Mouse (Mus musculus) kidney, embryonic 16.5 days (tissue): Measurements from ENCODE around the gene Slc35b2. TPM values are rescaled to one million over a fixed set of nuclear protein-coding genes. Genes with fewer than 3 reads are reported as not detected.
A peak's percentile ranks its signal among the peaks of the same experiment; 100 is the strongest.

ENCODE experiments used
- ATAC-seq: fragments of 200-750 bp; cut with Nextera tagmentation; 2 replicates; pipeline ENCODE4 v1.8.0; 2017; ENCODE audit warnings: moderate TSS enrichment; ENCODE audit not compliant: low FRiP score, low TSS enrichment
- H3K27ac ChIP-seq: fragments of 300-500 bp; sonication (generic); 2 replicates; pipeline ENCODE4 v1.5.1; 2014; ENCODE audit warnings: low read length
- H3K27me3 ChIP-seq: fragments of 300-500 bp; sonication (generic); 2 replicates; pipeline ENCODE4 v1.6.1; 2014; ENCODE audit warnings: low read length, control low read depth, mixed read lengths; ENCODE audit not compliant: insufficient read depth
- H3K36me3 ChIP-seq: fragments of 300-500 bp; sonication (generic); 2 replicates; pipeline ENCODE4 v1.6.1; 2014; ENCODE audit warnings: low read length, control low read depth, mixed read lengths; ENCODE audit not compliant: insufficient read depth
- H3K4me1 ChIP-seq: fragments of 300-500 bp; sonication (generic); 2 replicates; pipeline ENCODE4 v1.6.1; 2014; ENCODE audit warnings: low read length, control low read depth, mixed read lengths; ENCODE audit not compliant: insufficient read depth
- H3K4me2 ChIP-seq: fragments of 300-500 bp; sonication (generic); replicated peaks from 2 replicates; pipeline ENCODE4 v1.6.1; 2014; ENCODE audit warnings: low read depth, low read length
- H3K4me3 ChIP-seq: fragments of 300-500 bp; sonication (generic); 2 replicates; pipeline ENCODE4 v1.5.1; 2014; ENCODE audit warnings: mild to moderate bottlenecking, low read length
- H3K9ac ChIP-seq: fragments of 300-500 bp; sonication (generic); replicated peaks from 2 replicates; pipeline ENCODE4 v1.6.1; 2014; ENCODE audit warnings: low read length
- H3K9me3 ChIP-seq: fragments of 300-500 bp; sonication (generic); 2 replicates; pipeline ENCODE4 v1.6.1; 2016; ENCODE audit warnings: low read length, control low read depth
- WGBS: fragments of 180-500 bp; shearing (Covaris S2); extraction: QIAGEN DNeasy Blood & Tissue Kit; methylation state at CpG from one replicate; pipeline ENCODE4 v1.1.7; 2014; 5-methylcytosine and 5-hydroxymethylcytosine counted together
- polyA plus RNA-seq: library from polyadenylated mRNA; unstranded; fragments of >200 nt; fragmentation: Nextera tagmentation; extraction: Ambion mirVana; gene quantifications from 2 replicates; pipeline ENCODE4 v1.2.1, GENCODE M21; 2015

Gene Slc35b2
- polyA plus RNA-seq, 1 experiment from 2014 or later: 170 TPM

DNA sequence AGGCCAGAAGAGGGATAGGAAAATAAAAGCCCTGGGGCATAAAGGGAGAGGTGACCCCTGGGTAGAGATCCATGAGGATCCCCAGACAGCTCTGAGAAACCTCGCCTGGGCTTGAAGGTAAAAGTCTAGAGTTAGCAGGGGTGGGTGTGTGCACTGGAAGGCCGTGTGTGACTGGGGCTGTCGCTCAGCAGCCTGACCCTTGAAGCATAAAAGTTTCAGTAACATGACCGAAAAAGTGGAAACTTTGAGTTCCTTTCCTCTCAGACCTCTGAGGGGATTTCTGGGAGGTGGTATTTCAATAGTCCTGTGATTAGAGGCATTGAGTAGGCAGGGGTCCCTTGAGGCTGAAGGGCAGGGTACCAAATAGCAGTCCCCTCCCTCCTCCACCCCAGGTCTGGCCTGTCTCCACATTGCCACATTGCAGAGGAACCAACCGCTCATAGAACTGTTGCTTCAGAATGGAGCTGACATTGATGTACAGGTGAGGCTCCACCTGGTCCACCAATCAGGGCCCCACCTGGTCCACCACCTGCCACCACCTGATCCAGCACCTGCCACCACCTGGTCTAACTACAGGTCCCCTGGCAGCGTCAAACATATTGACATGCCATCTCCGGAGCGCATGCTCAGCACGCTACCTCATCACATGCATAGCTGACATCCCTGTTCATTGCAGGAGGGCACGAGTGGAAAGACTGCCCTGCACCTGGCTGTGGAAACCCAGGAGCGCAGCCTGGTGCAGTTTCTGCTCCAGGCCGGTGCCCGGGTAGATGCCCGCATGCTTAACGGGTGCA, 3.7 kb upstream of the Slc35b2 start:
- Histone ChIP-seq H3K27me3 (peaks cover 11% of the 10 kb centered on the region), H3K4me1 (peaks cover 24% of the 10 kb centered on the region), H3K36me3 (no peaks in the 10 kb centered on the region), H3K27ac (no peak overlapping the region), H3K9me3 (no peaks in the 10 kb centered on the region), H3K4me3 (no peak overlapping the region), H3K9ac (no peak overlapping the region), H3K4me2 (no peak overlapping the region)
- WGBS: 85% methylated on average over 15 of the region's 15 CpGs
- ATAC-seq: no peak

DNA sequence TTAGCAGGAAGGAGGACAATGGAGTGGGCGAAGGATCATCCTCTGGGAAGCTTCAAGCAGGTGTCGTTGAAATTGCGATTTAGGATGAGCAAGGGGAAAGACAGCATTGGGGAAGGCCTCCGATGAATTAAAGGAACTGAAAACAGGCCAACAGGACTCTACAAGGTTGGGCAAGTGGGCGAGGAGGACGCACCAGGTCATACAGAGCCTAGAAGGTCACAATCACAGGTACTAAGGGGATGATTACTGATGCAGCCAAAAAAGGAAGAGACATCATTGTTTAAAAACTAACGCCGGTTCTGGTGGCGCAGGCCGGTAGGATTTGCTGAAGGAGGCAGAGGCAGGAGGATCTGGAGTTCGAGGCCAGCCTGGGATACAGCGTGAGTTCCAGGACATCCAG, 458 bp upstream of the Slc35b2 start:
- Histone ChIP-seq H3K36me3 (peaks cover 18% of the 10 kb centered on the region), H3K9me3 (no peaks in the 10 kb centered on the region), H3K27ac (no peak overlapping the region), H3K4me3 (peak overlapping the region; percentile 80; the same call in 1 of the 2 replicates), H3K4me2 (no peak overlapping the region), H3K4me1 (peaks cover 20% of the 10 kb centered on the region), H3K27me3 (no peaks in the 10 kb centered on the region), H3K9ac (no peak overlapping the region)
- no peak for ATAC-seq
- 74% methylated on average over 12 of the region's 12 CpGs for WGBS

DNA sequence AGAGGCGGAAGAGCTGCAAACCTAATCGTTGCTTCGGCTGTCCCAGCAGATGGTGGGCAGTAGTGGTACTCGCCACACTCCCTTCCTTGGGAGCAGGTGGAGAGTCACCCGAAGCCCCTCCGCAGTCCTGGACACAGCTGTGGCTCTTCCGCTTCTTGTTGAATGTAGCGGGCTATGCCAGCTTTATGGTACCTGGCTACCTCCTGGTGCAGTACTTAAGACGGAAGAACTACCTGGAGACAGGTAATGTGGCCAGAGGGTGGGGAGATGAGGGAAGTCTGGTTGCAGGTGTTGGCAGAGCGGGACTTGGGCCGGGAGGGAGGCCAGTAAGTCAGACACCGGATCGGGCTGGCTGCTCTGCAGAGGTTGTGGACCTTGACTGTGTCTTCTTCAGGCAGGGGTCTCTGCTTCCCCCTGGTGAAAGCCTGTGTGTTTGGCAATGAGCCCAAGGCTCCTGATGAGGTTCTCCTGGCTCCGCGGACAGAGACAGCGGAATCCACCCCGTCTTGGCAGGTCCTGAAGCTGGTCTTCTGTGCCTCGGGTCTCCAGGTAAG, 934 bp downstream of the Slc35b2 start:
- peak overlapping the region; percentile 88 for H3K9ac ChIP-seq
- H3K4me2 ChIP-seq: peak overlapping the region; percentile 94
- peak overlapping the region; percentile 80 for H3K4me3 ChIP-seq
- no peaks in the 10 kb centered on the region for H3K27me3 ChIP-seq
- 8% methylated on average over 18 of the region's 18 CpGs for WGBS
- peak overlapping the region; percentile 87 for H3K27ac ChIP-seq
- H3K4me1 ChIP-seq: peaks cover 27% of the 10 kb centered on the region
- H3K9me3 ChIP-seq: no peaks in the 10 kb centered on the region
- H3K36me3 ChIP-seq: peaks cover 32% of the 10 kb centered on the region
- no peak for ATAC-seq

DNA sequence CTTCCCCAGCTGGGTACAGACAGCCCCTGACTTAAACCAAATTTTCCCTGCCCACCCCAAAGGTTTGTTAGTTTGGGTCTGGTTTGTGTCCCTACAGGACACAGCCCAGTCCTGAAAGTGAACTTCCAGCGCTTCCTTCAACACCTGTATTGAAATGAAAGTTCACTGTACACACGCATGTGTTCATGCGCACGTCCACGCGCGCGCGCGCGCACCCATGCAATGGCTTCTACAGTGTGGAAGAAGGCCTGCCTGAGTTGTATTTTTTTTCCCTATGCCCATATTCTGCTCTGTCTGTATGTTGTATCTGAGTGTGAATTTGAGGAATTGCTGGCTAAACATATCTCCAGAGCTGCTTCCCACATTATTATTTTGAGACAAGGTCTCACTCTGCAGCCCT, 1.4 kb downstream of the Slc35b2 start:
- no peak for ATAC-seq
- peak overlapping the region; percentile 88 for H3K9ac ChIP-seq
- peaks cover 37% of the 10 kb centered on the region for H3K36me3 ChIP-seq
- peak overlapping the region; percentile 80 for H3K4me3 ChIP-seq
- no peaks in the 10 kb centered on the region for H3K27me3 ChIP-seq
- H3K4me1 ChIP-seq: peaks cover 32% of the 10 kb centered on the region
- WGBS: 94% methylated on average over 11 of the region's 11 CpGs
- H3K27ac ChIP-seq: 0 out of 2 replicates have a peak overlapping the region, but pooled peaks have one; percentile 6
- peak overlapping the region; percentile 94 for H3K4me2 ChIP-seq
- H3K9me3 ChIP-seq: no peaks in the 10 kb centered on the region

DNA sequence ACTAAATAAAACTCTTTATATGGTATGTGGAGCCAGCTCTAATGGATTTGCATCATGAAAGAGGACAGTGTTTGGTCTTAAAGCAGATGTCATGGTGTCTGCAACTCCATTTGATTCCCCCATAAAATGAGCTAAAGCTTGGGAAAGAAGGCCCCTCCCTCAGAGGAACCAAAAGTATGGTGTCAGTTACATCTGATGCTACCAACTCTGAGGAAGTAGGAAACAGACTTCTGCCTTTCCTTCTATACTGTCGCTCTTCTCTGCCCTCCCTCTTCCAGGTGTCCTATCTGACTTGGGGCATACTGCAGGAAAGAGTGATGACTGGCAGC, 2.3 kb downstream of the Slc35b2 start:
- H3K4me1 ChIP-seq: peaks cover 40% of the 10 kb centered on the region
- WGBS: 72% methylated on average over 1 of the region's 1 CpGs
- H3K9ac ChIP-seq: no peak overlapping the region
- no peak overlapping the region for H3K4me3 ChIP-seq
- ATAC-seq: no peak
- H3K27ac ChIP-seq: no peak overlapping the region
- H3K9me3 ChIP-seq: no peaks in the 10 kb centered on the region
- no peaks in the 10 kb centered on the region for H3K27me3 ChIP-seq
- H3K4me2 ChIP-seq: no peak overlapping the region
- peaks cover 46% of the 10 kb centered on the region for H3K36me3 ChIP-seq

DNA sequence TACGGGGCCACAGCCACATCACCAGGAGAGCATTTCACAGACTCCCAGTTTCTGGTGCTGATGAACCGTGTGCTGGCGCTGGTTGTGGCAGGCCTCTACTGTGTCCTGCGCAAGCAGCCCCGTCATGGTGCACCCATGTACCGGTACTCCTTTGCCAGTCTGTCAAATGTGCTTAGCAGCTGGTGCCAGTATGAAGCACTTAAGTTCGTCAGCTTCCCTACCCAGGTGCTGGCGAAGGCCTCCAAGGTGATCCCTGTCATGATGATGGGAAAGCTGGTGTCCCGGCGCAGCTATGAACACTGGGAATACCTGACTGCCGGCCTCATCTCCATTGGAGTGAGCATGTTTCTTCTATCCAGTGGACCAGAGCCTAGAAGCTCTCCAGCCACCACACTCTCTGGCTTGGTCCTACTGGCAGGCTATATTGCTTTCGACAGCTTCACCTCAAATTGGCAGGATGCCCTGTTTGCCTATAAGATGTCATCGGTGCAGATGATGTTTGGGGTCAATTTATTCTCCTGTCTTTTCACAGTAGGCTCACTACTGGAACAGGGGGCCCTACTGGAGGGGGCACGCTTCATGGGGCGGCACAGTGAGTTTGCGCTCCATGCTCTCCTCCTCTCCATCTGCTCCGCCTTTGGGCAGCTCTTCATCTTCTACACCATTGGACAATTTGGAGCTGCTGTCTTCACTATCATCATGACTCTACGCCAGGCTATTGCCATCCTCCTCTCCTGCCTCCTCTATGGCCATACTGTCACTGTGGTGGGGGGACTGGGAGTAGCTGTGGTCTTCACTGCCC, 2.9 kb downstream of the Slc35b2 start:
- H3K27ac ChIP-seq: peak overlapping the region; percentile 20; the same call in 1 of the 2 replicates

DNA sequence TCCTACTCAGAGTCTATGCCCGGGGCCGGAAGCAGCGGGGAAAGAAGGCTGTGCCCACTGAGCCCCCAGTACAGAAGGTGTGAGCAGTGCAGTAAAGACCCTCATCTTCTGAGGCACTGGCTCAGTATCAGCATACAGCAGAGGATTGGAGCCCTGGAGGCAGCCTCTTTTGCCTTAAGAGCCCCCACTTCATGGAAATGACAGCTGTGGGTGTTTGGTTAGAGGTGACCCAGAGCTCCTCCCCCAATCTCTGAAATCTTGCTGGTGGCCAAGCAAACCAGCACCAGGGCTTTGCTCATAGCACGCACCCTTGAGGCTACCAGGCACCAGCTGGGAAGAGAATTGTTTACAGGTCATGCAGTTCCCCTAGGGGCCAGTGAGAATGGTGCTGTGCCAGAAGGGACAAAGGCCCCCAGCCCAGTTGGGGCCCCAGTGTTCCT, 3.5 kb downstream of the Slc35b2 start:
- Histone ChIP-seq H3K4me2 (no peak overlapping the region), H3K9me3 (no peaks in the 10 kb centered on the region), H3K27ac (peak overlapping the region; percentile 20; the same call in 1 of the 2 replicates), H3K4me3 (no peak overlapping the region), H3K36me3 (peaks cover 53% of the 10 kb centered on the region), H3K4me1 (peaks cover 50% of the 10 kb centered on the region), H3K27me3 (no peaks in the 10 kb centered on the region), H3K9ac (peak overlapping the region; percentile 6; the same call in 1 of the 2 replicates)
- no peak for ATAC-seq
- WGBS: 26% methylated on average over 4 of the region's 4 CpGs

More for the DNA sequence above, 2.9 kb downstream of the Slc35b2 start:
- H3K36me3 ChIP-seq: peaks cover 52% of the 10 kb centered on the region
- H3K9me3 ChIP-seq: no peaks in the 10 kb centered on the region
- H3K4me2 ChIP-seq: no peak overlapping the region
- peaks cover 46% of the 10 kb centered on the region for H3K4me1 ChIP-seq
- H3K9ac ChIP-seq: peak overlapping the region; percentile 7; the same call in 1 of the 2 replicates
- 65% methylated on average over 18 of the region's 18 CpGs for WGBS
- no peak overlapping the region for H3K4me3 ChIP-seq
- H3K27me3 ChIP-seq: no peaks in the 10 kb centered on the region
- no peak for ATAC-seq

DNA sequence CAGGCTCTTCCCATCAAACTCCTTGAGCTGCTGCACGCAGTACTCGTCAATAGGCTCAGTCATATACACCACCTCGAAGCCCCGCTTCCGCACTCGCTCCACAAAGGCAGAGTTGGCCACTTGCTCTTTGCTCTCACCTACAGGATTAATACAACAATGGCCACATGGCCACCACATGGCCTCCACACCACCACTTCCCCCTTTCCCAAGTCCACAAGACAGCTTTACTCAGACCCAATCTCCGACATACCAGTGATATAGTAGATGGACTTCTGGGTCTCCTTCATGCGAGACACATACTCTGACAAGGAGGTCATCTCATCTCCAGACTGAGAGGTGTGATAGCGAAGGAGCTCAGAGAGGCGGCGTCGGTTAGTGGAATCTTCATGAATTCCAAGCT, 5.3 kb downstream of the Slc35b2 start:
- H3K4me2 ChIP-seq: no peak overlapping the region
- no peaks in the 10 kb centered on the region for H3K9me3 ChIP-seq
- no peak for ATAC-seq
- H3K27me3 ChIP-seq: no peaks in the 10 kb centered on the region
- peaks cover 50% of the 10 kb centered on the region for H3K4me1 ChIP-seq
- no peak overlapping the region for H3K4me3 ChIP-seq
- 83% methylated on average over 12 of the region's 12 CpGs for WGBS
- no peak overlapping the region for H3K9ac ChIP-seq
- no peak overlapping the region for H3K27ac ChIP-seq
- peaks cover 53% of the 10 kb centered on the region for H3K36me3 ChIP-seq

DNA sequence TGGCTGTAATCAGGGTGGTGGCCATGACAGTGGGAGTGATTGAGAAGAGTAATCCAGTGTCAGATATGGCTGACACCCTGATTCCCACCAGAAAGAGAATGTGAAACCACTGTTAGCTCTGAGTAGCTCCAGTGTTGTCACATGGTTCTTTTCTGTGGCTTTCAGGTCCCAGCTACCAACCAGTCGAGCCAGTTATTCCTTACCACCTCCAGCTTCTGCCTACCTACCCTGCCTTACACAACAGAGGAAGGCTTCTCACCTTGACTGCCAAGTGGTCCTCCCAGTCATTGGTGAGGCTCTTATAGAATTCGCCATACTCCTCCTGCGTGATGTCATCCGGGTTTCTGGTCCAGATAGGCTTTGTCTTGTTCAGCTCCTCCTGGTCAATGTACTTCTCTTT, 6.3 kb downstream of the Slc35b2 start:
- no peak for ATAC-seq
- 85% methylated on average over 4 of the region's 4 CpGs for WGBS
- Histone ChIP-seq H3K36me3 (peaks cover 53% of the 10 kb centered on the region), H3K9ac (no peak overlapping the region), H3K9me3 (no peaks in the 10 kb centered on the region), H3K4me3 (no peak overlapping the region), H3K27me3 (no peaks in the 10 kb centered on the region), H3K4me2 (no peak overlapping the region), H3K27ac (no peak overlapping the region), H3K4me1 (peaks cover 54% of the 10 kb centered on the region)
